Mouse (Mus musculus): Measurements from ENCODE around the gene Olfr689. TPM values are rescaled to one million over a fixed set of nuclear protein-coding genes. Genes with fewer than 3 reads are reported as not detected.
"Not testable (repeated sequence)": the region's sequence is repeated elsewhere in the genome, so short reads cannot be mapped to it uniquely, and the experiment has no call there.

Gene Olfr689
- total RNA-seq (2021) = not detected
- long read RNA-seq, experiment 1 = 0 reads
- long read RNA-seq, experiment 2 = 0 reads

GRCm38 (mm10) chr7:105310865-105311264 is at the start of gene Olfr689:
Olfr689 (plus strand) TSS chr7:105311165.
- no peak for DNase-seq (ENCODE audit: low spot score in 2 of 2)

DNA sequence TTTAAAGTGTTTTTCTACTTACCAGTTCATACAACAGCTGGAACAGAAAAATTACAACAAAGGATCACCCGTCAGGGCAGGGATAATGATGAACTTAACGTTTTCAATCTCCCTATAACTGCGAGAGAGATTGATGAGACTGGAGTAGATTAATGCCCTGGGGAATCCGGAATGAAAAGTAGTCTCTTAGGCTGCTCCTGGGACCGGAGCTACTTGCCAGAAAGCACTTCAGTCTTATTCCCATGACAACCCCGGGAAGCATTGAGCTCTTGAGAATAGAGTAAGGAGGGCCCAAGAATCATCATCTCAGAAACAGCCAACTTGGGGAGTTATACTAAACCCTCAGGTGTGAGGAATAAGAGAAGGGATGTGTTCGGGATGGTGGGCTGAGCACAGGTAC is 38.5 kb upstream of the Olfr689 start:
- no peak for DNase-seq (ENCODE audit: low spot score in 2 of 2)

DNA sequence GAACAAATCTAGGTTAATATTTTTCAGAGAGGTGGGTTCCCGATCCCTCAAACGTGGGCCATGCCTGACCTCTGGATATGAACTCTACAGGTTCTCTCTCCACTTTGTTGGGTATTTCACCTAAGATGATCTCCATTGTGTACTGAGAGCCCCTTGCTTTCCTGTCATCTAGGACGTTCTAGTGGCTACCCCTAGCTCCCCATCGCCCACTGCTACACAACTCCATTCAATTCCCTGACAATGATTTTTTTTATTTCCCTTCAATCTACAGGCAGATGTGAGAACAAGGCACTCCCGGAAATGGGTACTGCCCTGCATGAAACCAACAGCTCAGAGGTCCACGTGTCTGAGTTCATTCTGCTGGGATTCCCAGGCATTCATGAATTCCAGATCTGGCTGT is 23.2 kb upstream of the Olfr689 start, which contains the start of gene Olfr688:
Olfr688 (plus strand) TSS at position 301 of the 400 bp plus-strand sequence.
- DNase-seq (ENCODE audit: low spot score in 2 of 2) = no peak

DNA sequence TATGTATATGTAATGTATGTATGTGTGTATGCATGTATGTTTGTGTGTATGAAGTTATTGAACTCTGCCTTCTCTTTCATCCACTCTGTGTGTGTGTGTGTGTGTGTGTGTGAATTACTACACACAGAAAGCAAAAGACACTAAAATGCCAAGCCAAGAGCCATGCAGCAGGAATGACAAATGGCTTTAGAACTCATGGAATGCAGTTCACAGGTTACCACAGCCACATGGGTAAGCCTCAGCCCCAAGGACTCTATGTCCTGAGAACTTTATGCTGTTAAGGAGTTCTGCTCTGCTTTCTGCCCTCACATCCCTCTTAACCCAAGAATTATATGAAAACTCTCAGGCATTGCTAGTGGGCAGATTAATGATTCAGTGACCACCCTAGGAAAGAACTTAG is 20.9 kb upstream of the Olfr689 start:
- no peak for DNase-seq (ENCODE audit: low spot score in 2 of 2)

DNA sequence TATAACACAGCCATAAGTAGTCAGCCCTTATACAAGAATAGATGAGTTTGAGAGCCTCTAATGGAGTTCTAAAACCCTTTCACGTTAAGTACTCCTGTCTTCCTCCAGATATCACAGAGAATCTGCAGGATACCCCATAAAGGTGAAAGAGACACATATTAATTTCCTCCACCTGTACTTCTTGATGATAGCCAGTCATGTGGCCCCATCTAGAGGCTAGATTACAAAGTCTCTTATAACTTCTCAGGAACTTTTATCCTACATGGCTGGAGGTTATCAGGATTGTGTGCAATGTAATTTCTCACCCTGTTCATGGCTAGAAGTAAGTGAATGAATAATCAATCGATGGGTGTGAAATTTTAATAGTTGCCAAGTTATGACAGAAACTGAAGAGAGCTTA is 14.3 kb downstream of the Olfr689 start:
- DNase-seq (ENCODE audit: low spot score in 2 of 2) = no peak

DNA sequence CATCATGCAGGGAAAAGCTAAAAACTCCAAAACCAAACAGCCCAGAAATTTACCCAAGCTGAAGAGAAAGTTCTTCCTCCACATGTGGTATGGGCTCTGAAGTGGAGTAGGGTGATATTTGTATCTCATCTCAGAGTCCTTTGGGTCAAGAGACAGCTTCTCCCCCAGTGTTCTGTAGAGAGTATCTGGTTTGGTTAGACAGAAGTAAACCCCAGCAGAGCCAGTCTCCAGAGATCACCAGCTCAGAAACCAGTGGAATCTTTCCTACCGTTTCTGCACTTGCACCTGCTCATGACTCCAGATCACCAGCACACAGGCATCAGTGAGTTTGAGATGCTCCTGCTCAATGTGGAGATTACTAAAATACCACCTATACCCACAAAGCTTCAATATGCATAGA is 23.0 kb downstream of the Olfr689 start, which contains the start of gene Olfr690:
Olfr690 (minus strand) TSS at position 101 of the 400 bp plus-strand sequence.
- DNase-seq (ENCODE audit: low spot score in 2 of 2) = no peak

DNA sequence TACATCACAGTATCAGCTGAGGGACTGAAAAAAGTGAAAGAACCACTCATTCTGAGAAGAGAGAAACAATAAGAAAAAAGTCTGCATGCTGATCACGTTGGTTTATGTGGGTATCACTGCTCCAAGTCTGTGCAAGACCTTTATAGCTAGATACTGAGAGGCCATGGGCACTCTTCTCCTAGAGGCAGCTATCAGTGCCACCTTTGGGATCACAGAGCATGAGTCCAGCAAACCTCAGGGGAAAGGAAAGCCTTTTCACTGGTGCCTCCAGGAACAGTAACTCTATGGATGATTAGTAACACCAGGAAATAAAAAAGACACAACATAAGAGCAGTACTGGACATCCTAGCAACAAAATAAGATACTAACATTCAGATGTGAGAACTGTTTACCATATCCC is 31.2 kb downstream of the Olfr689 start, which contains the start of gene Olfr691:
Olfr691 (minus strand) TSS at position 101 of the 400 bp plus-strand sequence.
- DNase-seq (ENCODE audit: low spot score in 2 of 2) = no peak

DNA sequence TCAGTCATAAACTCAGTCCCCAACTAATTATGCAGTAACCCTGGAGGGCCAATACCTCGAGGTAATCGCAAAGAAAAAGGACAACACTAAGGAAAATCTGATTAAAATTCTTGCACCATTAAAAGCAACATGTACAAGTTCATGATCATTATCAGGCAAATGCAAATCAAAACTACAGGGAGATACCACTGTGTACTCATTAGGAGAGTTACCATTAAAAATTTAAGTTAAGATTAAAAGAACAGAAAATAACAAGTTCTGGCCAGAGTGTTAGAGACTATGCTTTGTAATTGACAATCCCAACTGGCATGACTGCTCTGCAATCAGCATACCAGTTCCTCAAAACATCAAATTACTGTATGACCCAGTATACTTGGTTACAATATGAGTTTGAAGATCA is 31.8 kb downstream of the Olfr689 start:
- DNase-seq (ENCODE audit: low spot score in 2 of 2) = no peak

GRCm38 (mm10) chr7:105356064-105356463 is 45.1 kb downstream of the Olfr689 start:
- not testable (repeated sequence) for DNase-seq (ENCODE audit: low spot score in 2 of 2)

DNA sequence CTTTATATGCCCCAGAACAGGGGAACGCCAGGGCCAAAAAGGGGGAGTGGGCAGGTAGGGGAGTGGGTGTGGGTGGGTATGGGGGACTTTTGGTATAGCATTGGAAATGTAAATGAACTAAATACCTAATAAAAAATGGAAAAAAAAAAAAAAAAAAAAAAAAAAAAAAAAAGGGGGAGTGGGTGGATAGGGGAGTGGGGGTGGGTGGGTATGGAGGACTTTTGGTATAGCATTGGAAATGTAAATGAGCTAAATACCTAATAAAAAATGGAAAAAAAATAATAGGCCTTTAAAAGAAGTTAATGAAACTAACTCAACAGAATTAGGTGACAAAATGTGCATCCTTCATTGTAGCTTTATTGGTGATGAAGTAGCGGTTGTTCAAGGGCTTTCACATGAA is 45.5 kb downstream of the Olfr689 start:
- not testable (repeated sequence) for DNase-seq (ENCODE audit: low spot score in 2 of 2)

- no peak for DNase-seq (ENCODE audit: low spot score in 2 of 2)
These were observed 50.7 kb downstream of the Olfr689 start for GRCm38 (mm10) chr7:105361713-105362112.

GRCm38 (mm10) chr7:105367268-105367667 is 56.3 kb downstream of the Olfr689 start:
- DNase-seq (ENCODE audit: low spot score in 2 of 2) = no peak

- no peak for DNase-seq (ENCODE audit: low spot score in 2 of 2)
These were observed 57.0 kb downstream of the Olfr689 start, which contains the start of gene Olfr692 for GRCm38 (mm10) chr7:105367930-105368329. Olfr692 (plus strand) TSS chr7:105368230.

GRCm38 (mm10) chr7:105368521-105368920 is 57.6 kb downstream of the Olfr689 start:
- no peak for DNase-seq (ENCODE audit: low spot score in 2 of 2)

Other genes starting within 250 kb of the Olfr689 start
- gene Olfr678, start 246.7 kb upstream of the Olfr689 start, total RNA-seq (2021) = not detected
- gene Olfr679, start 230.0 kb upstream of the Olfr689 start, total RNA-seq (2021) = not detected
- not detected for gene Olfr680-ps1, start 218.3 kb upstream of the Olfr689 start, total RNA-seq (2021)
- gene Olfr681, start 194.3 kb upstream of the Olfr689 start, total RNA-seq (2021) = not detected
- gene Olfr683, start 164.2 kb upstream of the Olfr689 start, total RNA-seq (2021) = not detected
- gene Olfr684, start 147.5 kb upstream of the Olfr689 start, total RNA-seq (2021) = not detected
- gene Olfr685, start 125.2 kb upstream of the Olfr689 start, total RNA-seq (2021) = not detected
- not detected for gene Olfr686, start 103.7 kb upstream of the Olfr689 start, total RNA-seq (2021)
- not detected for gene Olfr688, start 23.1 kb upstream of the Olfr689 start, total RNA-seq (2021)
- gene Olfr690, start 22.9 kb downstream of the Olfr689 start, total RNA-seq (2021) = not detected
- not detected for gene Olfr691, start 31.1 kb downstream of the Olfr689 start, total RNA-seq (2021)
- not detected for gene Olfr692, start 57.1 kb downstream of the Olfr689 start, total RNA-seq (2021)
- not detected for gene Gm5901, start 63.9 kb downstream of the Olfr689 start, total RNA-seq (2021)
- 10 to 100 TPM; 35.0 to 41.9 TPM for gene Fam160a2, start 88.9 kb downstream of the Olfr689 start, total RNA-seq (2021)
- gene Cnga4, start 93.4 kb downstream of the Olfr689 start, total RNA-seq (2021) = not detected
- under 1 TPM; 0.22 to 0.23 TPM for gene Cckbr, start 114.6 kb downstream of the Olfr689 start, total RNA-seq (2021)
- gene Cavin3, start 171.1 kb downstream of the Olfr689 start, total RNA-seq (2021) = 10 to 100 TPM; 53.5 to 56.8 TPM
- gene Smpd1, start 243.2 kb downstream of the Olfr689 start, total RNA-seq (2021) = 10 to 100 TPM; 39.4 to 40.3 TPM

Measured in adrenal gland, postnatal 4 days (tissue).